Mouse (Mus musculus) kidney, adult 9 months (tissue): ENCODE data around the gene Nlk.
A peak's percentile ranks its signal among the peaks of the same experiment; 100 is the strongest.
"Not testable (repeated sequence)": the region's sequence is repeated elsewhere in the genome, so short reads cannot be mapped to it uniquely, and the experiment has no call there.

Experiments
- DNase-seq: peaks from one replicate; pipeline ENCODE4 v3.0.0; 2022

Gene Nlk

DNA sequence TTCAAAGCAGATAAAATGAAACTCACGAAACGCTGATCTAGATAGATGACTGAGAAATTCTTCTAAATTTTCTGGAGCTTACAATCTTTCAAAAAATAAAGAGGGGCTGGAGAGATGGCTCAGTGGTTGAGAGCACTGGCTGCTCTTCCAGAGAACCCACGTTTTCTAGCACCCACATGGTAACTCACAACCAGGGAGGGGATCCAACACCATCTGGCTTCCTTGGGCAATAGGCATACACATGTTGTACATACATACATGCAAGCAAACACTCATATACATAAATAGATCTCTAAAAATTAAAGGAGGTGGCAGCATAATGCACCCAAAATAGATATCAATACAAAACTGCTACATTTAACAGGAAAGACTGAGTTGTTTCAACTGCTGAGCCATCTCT lies 16.1 kb downstream of the Nlk start:
- no peak for DNase-seq

DNA sequence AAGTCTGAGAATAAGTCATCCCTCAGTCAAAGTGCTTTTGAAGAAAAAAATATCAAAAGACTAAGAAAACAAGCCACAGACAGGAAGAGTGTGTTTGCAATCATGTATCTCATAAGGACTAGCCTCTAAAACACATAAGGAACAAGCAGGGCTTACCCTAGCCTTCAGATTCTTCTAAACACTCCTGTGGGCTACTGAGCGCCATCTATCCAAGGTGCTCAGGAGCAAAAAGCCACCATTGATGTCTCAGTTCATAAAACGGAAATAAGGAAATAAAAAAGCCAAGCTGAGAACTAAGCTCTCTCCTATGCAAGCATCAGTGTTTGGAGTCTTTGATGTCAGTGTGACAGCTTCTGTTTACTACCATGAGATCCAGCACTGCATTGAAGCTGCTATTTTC lies 18.4 kb downstream of the Nlk start:
- DNase-seq, result no peak

DNA sequence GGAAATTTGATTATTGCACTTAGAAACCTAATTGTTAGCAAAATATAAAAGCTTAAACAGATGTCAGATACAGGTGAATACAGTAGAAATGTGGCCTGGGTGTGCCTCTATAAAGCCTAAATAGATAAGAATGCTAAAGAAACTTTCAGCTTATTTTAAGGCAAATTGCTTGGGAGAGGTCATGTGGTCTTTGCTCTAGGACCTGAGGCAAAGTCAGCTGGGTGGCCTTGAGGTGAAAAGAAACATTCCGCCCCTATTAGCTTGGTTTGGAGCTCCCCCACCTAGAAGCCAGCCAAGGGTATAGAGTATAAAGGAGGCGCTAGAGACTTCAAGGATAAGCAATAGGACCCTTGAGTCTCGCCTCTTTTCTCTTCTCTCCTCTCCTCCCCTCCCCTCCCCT lies 28.5 kb downstream of the Nlk start:
- no peak for DNase-seq

DNA sequence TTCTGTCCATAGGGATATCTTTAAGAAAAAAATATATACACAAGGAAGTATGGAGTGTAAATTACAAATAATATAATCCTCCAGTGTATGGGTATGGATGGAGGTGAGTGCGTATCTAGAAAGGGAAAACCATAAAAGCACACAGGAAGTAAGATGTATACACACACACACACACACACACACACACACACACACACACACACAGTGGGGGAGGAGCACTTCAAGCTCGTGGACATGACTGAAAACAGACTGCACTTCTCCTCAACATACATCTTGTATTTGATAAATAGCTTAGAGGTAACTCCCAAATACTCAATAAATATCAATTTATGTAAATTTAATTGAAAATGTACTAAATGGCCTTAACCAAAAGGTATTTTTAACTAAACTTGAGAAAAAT lies 32.3 kb downstream of the Nlk start:
- no peak for DNase-seq

DNA sequence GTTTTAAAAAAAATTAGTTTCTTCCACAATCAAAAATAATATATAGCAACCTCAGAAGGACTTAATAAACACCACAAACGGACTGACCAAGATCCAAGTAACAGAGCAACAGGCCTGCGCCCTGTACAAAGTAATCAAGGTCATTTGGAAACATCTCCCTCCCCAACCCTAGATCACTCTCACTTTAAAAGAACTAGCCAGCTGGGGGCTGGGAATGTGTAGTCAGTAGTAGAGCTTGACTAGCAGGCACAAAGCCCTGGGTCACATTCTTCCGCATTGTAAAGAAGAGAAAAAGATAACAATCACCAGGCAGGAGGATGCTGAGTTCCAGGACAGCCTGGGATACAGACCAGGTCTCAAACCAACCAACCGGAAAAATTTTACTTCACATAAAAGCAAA lies 33.3 kb downstream of the Nlk start:
- no peak for DNase-seq

DNA sequence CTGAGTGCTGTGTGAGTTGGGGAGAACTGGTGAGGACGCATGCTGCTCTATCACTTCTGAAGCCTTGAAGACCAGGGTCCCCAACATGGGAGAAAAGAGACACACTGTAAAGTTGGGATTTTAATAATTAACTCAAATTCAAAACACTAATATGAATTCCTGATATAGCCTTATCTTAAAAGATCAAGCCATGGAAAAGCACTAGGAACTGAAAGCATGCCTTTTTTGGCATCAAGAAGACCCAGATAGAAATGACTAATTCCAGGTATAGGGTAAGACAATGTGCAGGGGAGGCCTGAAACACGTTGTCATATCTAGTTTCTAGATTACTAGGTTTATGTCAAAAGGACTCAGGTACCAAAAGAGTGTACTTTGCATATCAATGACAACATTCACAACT lies 48.0 kb downstream of the Nlk start:
- DNase-seq, result no peak

DNA sequence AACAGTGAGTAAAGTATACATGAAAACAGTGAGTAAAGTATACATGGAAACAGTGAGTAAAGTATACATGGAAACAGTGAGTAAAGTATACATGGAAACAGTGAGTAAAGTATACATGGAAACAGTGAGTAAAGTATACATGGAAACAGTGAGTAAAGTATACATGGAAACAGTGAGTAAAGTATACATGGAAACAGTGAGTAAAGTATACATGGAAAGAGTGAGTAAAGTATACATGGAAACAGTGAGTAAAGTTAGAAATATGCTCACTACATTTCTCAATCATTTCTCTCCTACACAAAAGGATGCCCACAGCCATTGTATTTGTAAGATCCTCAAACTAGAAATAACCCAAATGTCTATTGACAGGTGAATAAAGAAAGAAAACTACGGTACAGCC lies 48.8 kb downstream of the Nlk start:
- not testable (repeated sequence) for DNase-seq

DNA sequence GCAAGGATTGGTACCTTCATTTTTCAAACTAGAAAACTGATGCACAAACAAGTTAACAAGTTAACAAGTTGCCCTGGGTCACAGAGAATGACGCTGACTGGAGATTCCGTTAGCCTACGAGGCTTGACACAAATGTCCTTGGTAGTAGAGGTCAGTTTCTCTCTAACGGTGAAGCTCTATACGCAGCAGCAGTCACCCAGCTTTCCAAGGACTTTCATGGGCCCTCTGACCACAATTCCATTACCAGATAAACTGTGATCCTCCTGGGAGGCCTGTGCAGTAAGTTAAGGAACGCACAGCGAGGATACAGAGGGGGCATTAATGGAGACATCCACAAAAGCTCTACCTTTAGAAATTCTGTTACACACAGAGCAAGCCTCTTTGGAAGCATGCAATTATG lies 53.4 kb downstream of the Nlk start:
- DNase-seq, result no peak

DNA sequence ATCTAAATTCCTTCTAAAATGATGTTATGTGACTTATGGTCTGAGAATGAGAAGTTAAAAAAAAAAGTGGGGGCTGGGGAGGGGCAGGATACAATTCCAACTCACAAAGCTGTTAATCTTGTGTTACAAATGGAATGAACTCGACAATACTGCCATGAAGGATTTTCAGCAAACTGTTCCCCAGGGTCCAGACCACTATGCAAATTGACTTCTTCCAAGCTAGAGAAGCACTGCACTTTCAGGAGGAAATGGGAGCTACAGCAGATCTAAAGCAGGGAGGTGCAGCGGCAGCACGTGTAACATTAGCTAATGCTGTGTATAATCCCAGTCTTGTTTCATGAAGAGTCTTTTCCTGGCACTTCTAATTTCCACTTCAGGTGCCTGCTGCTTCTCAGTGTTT lies 55.0 kb downstream of the Nlk start:
- DNase-seq, result no peak

DNA sequence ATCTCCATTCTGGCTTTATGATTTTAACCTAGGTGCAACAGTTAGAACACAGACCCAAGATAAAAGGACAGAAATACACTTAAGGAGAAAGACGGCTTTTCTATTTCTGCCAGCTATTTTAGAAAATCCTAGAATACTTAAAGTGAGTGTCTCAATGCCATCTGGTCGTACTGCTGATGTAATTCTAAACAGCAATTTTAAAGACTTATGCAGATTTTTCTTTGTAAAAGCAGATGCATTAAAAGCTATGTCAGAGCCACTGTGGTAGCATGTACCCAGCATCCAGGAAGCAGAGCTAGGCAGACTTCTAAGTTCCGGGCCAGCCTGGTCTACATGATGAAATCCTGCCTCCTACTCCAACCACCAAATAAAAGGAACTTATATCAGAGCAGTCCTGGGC lies 56.1 kb downstream of the Nlk start:
- no peak for DNase-seq

DNA sequence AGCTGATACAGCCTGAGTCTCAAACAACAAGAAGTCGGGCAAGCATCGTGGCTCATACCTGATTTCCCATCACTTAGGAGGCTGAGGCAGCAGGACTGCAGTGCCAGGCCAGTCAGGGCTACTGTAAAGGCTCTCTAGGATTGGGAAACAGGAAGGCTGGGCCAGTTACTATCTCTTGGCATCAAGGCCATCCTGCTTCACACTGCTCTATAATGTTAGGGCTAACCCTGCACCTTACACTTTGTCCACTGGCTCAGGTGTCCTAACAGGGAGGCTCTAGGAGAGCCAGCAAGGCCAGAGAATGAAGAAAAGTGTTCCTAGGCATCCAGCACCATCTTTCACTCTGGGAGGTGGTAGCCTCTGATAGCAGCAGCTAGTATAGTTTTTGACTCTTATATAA lies 64.4 kb downstream of the Nlk start:
- DNase-seq, result no peak

DNA sequence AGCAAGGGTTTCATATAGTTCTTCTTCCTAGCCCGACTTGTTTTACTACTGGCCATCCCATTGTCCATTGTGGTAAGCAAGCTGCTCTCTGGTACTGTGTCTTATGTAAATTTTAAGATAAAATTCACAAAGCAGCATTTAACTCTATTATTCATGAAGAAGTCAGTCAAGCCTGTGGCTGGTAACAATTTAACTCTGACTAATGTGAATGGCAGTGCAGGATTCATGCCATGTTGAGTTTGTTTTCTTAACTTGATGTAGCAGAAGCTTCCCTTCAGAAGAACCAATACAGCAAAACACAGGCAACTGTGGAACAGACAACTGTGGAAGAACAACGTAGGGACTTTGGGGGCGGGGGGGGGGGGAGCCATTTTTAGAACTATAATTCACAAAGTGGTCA lies 68.3 kb downstream of the Nlk start:
- DNase-seq, result peak; percentile 11

DNA sequence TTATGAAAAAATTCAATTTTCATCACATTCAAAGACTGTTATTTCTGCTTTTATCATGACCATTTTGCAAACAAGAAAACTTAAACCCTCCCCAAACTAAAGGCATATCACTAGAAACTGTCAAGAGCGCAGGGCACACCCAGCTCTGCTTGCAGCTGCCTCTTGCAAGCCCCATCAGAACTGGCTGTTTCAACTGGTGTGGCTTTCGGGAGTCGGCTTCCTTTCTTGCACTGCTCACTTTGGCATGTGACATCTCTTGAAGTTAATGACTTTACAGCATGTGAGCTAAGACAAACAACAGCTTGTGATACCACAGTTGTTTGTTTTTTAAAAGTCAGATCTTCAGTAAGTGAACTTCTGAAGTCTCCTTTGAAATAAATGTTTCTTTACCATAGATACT lies 72.8 kb downstream of the Nlk start:
- no peak for DNase-seq

DNA sequence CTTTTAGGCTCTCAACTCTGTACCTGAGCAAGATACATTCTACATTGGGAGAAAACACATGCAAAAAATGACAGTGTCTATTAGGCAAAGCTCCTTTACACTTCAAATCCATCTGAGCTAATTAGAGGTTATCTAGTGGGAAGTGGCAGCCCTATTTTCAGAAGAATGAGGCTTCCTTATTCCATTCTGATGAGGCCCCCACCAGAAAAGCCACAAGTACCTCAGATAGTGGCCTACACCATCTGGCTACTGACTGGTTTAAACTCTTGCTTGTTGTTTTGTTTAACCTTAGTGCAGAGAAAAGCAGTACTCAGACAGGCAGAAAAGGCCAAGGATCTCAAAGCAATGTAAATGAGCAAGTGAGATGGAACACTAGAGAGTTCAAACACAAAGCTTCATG lies 75.2 kb downstream of the Nlk start:
- DNase-seq, result no peak

DNA sequence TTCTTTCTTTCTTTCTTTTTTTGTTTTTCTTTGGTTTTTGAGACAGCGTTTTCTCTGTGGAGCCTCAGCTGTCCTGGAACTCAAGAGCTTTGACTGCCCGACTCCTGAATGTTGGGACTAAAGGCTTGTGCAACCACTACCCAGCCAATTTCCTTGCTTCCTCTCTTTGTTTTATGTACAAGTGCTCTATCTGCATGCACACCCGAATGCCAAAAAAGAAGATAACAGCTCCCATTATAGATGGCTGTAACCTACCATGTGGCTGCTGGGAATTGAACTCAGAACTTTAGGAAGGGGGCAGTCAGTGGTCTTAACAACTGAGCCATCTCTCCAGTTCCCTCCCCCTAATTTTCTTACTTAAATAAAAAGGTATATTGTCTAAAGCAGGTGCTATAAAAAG lies 77.0 kb downstream of the Nlk start:
- no peak for DNase-seq

DNA sequence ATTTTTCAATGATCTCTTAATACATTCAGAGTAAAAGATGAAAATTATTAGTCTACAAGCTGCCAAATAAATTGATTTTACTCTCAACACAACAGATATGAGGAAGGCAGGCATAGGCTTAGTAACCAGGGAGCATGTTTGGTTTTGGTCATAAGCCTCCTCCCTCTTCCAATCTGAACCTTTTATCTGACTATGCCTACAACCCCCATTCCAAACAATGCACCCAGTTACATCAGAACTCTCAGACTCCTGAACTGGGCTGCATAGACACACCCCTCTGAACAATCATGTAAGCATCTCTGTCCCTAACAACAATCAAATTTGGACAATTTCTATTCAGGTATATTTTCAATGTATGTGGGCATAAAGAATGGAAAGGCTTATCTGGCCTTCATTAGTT lies 85.9 kb downstream of the Nlk start:
- DNase-seq, result no peak

DNA sequence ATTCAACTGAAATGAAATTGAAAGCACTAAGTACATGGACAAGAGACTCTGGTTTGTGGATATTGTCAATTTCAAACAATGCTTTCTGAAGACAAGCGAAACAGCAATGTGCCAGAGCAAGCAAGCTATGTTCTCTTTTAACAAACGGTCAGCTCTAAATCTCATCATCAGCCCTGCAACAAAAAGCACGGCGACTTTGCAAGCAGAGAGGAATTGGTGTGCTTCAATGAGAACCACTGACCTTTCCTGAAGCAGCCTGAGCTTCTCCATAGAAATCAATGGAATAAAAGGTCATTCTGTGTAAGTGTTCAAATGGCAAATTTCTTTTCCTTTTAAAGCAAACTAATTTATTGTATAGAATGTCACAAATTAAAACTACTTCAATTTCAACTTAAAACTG lies 87.5 kb downstream of the Nlk start:
- no peak for DNase-seq

DNA sequence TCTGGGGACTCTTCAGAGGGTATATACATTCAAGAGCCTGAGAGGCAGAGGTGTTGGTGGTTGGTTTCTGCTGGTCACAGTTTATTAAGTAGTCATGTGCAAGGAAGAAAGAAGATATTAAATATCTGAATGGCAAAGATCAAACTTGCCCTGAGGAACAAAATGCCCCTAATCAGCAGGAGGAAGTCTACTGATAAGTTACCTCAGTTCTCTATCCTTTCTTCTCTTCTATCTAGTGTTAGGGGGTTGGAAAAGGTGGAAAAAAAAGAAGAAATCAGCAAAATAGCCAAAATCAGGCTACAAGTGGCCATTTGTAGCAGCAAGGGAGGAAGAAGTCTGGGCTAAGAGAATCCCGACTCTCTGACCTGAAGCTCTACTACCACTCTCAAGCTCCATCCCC lies 92.3 kb downstream of the Nlk start:
- DNase-seq, result no peak

DNA sequence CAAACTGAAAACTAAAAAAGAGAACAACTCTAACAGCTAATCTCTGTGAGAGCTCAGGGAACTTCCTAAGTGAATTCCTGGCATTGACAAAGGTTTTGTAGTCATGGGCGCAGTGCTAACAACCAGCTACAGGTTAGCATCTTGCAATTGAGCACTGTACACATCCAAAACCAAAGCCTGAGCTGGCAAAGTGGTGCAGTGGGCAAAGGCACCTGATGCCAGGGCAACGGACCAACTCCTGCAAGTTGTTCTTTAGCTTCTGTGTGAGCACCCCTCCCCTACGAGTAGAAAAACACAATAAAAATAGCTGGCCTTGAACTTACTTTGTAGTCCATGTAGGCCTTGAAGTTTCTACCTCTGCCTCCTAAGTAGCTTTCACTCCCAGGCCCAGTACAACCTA lies 94.4 kb downstream of the Nlk start:
- no peak for DNase-seq

DNA sequence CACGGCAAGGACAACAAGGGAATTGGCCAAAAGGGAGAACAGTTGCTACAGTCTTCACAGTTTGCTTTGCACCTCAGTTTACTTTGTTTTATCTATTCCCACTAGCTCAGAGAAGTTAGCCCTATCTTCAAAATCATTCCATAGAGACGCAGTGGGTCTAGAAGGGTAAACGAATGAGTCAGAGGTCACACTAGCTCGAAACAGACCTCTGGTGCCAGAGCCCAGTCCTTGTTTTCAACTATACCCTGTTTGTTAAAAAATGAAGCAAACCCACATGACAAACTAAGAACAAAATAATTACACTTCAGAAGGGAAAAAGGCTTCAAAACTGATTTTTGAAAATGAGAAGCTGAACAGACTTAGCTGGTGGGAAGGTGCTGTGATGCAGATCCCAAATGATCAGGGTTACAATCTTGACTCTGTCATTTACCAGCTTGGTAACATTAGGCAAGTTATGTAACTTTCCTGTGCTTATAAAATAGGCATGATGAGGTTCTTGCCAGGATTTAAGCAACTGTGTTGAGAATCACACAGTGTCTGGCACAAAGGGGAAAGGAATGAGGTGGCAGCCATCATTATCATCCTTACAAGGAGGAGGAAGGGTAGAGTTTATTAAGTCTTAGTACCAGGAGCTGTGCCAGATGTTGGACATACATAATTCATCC lies 96.1 kb downstream of the Nlk start:
- peak; percentile 13 for DNase-seq

DNA sequence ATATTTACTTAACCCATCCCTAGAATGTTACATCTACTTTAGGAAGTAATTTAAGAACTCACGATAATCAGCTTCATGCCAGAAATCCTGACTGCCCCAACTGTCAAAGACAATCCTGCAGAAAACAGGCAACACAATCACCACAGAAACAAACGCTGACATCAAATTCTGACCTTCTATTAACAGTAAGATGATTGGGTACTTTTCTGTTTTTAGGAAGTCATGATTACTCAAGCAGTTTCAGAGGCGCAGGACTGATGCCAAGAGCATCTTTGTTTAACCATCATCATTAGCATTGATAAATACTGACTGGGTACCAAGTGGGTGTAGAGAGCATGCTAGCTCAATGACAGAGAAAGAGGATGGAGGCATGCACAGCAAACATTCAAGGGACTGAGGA lies 96.7 kb downstream of the Nlk start:
- DNase-seq, result peak; percentile 13

DNA sequence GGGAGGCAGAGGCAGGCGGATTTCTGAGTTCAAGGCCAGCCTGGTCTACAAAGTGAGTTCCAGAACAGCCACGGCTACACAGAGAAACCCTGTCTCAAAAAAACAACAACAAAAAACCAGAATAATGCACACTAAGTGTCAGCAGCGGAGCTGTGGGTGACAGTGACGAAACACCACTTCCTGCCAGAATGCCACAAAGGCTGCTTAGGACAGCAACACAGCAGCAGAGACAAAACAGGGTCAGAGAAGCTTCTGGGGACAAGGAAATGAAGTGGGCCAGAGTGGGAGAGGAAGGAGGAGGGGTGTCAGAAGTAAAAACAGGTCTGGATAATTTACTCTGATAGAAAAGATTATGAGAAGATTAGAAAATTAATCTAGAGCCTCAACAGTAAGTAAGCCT lies 97.1 kb downstream of the Nlk start:
- peak; percentile 28 for DNase-seq

DNA sequence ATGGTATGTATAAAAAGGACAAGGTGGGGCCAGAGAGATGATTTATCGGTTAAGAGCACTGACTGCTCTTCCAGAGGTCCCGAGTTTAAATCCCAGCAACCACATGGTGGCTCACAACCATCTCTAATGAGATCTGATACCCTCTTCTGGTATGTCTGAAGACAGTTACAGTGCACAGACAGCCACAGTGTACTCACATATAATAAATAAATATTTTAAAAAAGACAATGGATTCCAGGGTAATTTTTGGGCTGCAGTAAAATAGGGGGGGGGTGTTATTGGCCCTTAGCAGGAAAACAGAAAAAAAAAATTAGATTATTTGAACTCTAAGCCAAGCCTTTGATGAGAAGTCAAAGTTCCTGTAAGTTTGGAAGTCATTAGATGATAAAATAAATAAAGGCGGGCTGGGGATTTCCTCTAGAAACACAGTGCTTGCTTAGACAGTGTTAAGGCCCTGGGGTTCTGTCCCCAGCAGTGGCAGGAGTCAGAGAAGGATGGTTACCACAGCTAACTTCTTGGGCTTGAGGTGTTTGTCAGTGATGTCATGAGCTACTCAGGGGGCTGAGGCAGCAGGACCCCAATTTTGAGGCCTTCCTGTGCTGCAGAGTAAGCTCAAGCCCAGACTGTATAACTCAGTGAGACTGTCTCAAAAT lies 98.3 kb downstream of the Nlk start:
- DNase-seq, result no peak

DNA sequence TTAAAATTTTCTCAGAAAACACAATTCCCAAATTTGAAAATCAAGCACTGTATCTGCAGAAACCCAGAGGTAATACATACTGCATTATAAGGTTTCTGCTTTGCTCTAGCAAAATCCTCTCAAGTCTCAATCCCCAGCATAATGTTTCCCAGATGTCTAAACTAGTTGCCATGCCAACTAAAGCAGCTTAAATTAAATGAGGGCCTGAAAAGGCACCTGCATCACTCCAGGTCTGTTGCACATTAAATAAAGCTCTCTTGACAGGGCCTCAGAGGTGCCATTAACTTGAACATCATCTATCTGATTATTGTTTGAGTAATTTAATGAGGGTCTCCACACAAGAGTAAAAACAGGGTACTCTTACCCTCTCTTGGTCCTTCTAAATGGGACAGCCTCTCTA lies 100.4 kb downstream of the Nlk start:
- no peak for DNase-seq

DNA sequence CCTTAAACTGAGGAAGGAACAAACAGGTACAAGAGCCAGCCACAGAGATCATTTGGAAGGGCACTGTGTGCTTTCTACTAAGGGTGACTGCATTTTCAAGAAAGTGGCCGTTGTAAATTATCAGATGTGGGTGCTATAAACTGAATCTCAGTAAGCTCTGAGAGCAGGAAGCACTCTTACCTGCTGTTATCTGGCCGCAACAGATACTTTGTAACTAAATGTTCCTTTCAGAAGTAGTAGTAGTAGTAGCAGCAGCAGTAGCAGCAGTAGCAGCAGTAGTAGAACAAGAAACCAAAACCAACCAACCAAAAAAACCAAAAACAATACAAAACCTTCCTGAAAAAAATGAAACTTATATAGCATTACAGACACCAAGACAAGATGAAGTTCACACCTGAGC lies 101.4 kb downstream of the Nlk start:
- no peak for DNase-seq
